Mouse (Mus musculus) liver, embryonic 14.5 days (tissue): ENCODE measurements around the gene Gm45062. TPM values are rescaled to one million over a fixed set of nuclear protein-coding genes. Genes with fewer than 3 reads are reported as not detected.
A peak's percentile ranks its signal among the peaks of the same experiment; 100 is the strongest.

Experiments
- ATAC-seq: fragments of 200-750 bp; cut with Nextera tagmentation; 2 replicates; pipeline ENCODE4 v1.8.0; 2017; ENCODE audit warnings: moderate number of reproducible peaks, mild to moderate bottlenecking, moderate library complexity; ENCODE audit not compliant: insufficient read depth
- DNase-seq, 3 experiments: peaks; one replicate each; pipeline ENCODE4 v3.0.0-alpha.2; 2012 to 2013; ENCODE audit warnings: low read depth in 3 of 3, low spot score in 3 of 3
- H3K27ac ChIP-seq: fragments of 300-500 bp; sonication (generic); 2 replicates; pipeline ENCODE4 v1.5.1; 2014; ENCODE audit warnings: moderate library complexity, mild to moderate bottlenecking, control low read depth, inconsistent platforms
- H3K27me3 ChIP-seq: fragments of 300-500 bp; sonication (generic); 2 replicates; pipeline ENCODE4 v1.6.1; 2014; ENCODE audit warnings: mild to moderate bottlenecking, low read length, moderate library complexity; ENCODE audit not compliant: control insufficient read depth, insufficient read depth
- H3K36me3 ChIP-seq: fragments of 300-500 bp; sonication (generic); replicated peaks from 2 replicates; pipeline ENCODE4 v1.6.1; 2014; ENCODE audit warnings: low read depth; ENCODE audit not compliant: control insufficient read depth, insufficient read depth
- H3K4me1 ChIP-seq, 2 experiments: fragments of 200-500 bp in 1 of 2; fragments of 300-500 bp in 1 of 2; sonication (generic) in 1 of 2; replicated peaks; 2 replicates each; pipeline ENCODE4 v1.6.1; 2012 to 2014; ENCODE audit warnings: antibody characterized with exemption in 1 of 2, inconsistent platforms in 1 of 2, low read length in 1 of 2; ENCODE audit not compliant: control insufficient read depth in 2 of 2, insufficient read depth in 2 of 2
- H3K4me2 ChIP-seq: fragments of 300-500 bp; sonication (generic); 2 replicates; pipeline ENCODE4 v1.6.1; 2014; ENCODE audit warnings: low read depth, mild to moderate bottlenecking, control low read depth, moderate library complexity
- H3K4me3 ChIP-seq, 2 experiments: fragments of 200-500 bp in 1 of 2; fragments of 300-500 bp in 1 of 2; sonication (generic) in 1 of 2; 2 replicates each; pipeline ENCODE4 v1.5.1; 2012 to 2014; ENCODE audit warnings: low read depth in 2 of 2, low read length in 2 of 2, mild to moderate bottlenecking in 2 of 2, control low read depth in 1 of 2, inconsistent platforms in 1 of 2, moderate library complexity in 1 of 2; ENCODE audit not compliant: insufficient read depth in 1 of 2
- H3K9ac ChIP-seq: fragments of 300-500 bp; sonication (generic); replicated peaks from 2 replicates; pipeline ENCODE4 v1.6.1; 2014; ENCODE audit warnings: mild to moderate bottlenecking, control low read depth, moderate library complexity
- H3K9me3 ChIP-seq: fragments of 300-500 bp; sonication (generic); 2 replicates; pipeline ENCODE4 v1.6.1; 2016; ENCODE audit warnings: low read length, mixed read lengths; ENCODE audit not compliant: control insufficient read depth
- CTCF ChIP-seq: IDR thresholded peaks from 2 replicates; pipeline ENCODE4 v1.5.1; 2016; ENCODE audit warnings: antibody characterized with exemption, low read depth, control low read depth
- EP300 ChIP-seq: IDR thresholded peaks from 2 replicates; pipeline ENCODE4 v1.6.1; 2016; ENCODE audit warnings: antibody characterized with exemption, low read depth
- WGBS: fragments of 180-500 bp; shearing (Covaris S2); extraction: QIAGEN DNeasy Blood & Tissue Kit; methylation state at CpG from one replicate; pipeline ENCODE4 v1.1.7; 2014; ENCODE audit not compliant: insufficient replicate concordance; 5-methylcytosine and 5-hydroxymethylcytosine counted together
- polyA plus RNA-seq, 2 experiments: library from polyadenylated mRNA; depleted of rRNA in 1 of 2; stranded (reverse) in 1 of 2; unstranded in 1 of 2; fragments of >200 nt; fragmentation: Nextera tagmentation in 1 of 2; extraction: Ambion mirVana in 1 of 2; gene quantifications; 2 replicates each; pipeline versions ENCODE4 v1.2.1 to v1.2.3; 2012 to 2014

Gm45062 gene
- polyA plus RNA-seq, 2 experiments: 0.86 to 1.9 TPM

DNA sequence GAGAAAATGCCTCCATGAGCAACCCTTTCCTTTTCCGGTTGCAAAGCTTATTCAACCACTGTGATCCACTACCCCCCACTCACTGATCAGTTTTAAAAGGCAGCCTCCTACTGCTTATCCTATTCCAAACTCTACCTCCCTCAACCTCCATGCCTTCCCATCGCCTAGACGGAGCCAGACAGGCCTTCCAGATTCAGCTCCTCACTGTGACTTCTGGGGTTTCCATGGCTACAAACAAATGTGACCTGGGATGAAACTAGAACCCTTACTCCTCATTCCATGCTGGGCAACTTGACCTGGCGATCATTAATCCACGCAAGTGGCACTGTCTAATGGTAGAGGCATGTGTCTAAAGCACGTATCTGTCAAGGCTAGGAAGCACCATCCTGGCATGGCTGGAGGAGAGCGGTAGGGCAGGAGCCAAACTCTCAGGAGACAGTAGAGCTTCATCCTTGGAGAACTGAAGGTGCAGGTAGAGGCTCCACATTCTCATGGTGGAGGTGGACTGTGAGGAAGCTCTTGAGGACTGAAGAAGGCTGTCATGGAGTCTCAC is 369.5 kb downstream of the Gm45062 start:
- Histone ChIP-seq H3K9ac (no peak overlapping the region), H3K36me3 (no peaks in the 10 kb centered on the region), H3K27ac (no peak overlapping the region), H3K9me3 (no peaks in the 10 kb centered on the region), H3K4me3 (no peak overlapping the region), H3K27me3 (no peaks in the 10 kb centered on the region), H3K4me2 (no peak overlapping the region), H3K4me1 (peaks cover 5 to 11% of the 10 kb centered on the region in 2 experiments; a peak in 2 of 4 replicates)
- DNase-seq (no peak), ATAC-seq (no peak)
- WGBS: 73% methylated on average over 7 of the region's 7 CpGs
- no peak for TF ChIP-seq EP300
- no peak for TF ChIP-seq CTCF

DNA sequence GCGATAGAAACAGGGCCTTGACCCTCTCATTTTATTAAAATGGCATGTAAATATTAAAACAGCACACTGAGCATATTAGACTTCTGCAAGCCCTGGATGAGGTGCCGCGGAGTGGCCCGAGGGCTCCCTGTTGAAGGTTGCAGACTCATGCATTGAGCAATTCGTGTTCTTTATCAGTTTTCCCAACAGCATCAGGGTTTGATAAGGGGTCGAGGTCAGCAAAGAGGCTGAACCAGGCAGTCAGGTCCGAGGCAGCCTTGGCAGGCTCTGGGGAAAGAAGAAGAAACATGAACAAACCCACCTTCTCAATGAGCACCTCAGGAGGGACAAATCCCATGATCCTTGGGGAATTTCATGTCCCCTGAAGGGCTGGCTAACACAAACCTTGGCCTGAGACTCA is 371.3 kb downstream of the Gm45062 start:
- Histone ChIP-seq H3K4me2 (no peak overlapping the region), H3K27ac (no peak overlapping the region), H3K4me1 (peaks cover 5 to 11% of the 10 kb centered on the region in 2 experiments; a peak in 2 of 4 replicates), H3K9me3 (no peaks in the 10 kb centered on the region), H3K9ac (no peak overlapping the region), H3K27me3 (no peaks in the 10 kb centered on the region), H3K4me3 (no peak overlapping the region), H3K36me3 (no peaks in the 10 kb centered on the region)
- no peak for TF ChIP-seq CTCF
- no peak for TF ChIP-seq EP300
- DNase-seq (no peak), ATAC-seq (no peak)
- 38% methylated on average over 7 of the region's 7 CpGs for WGBS

DNA sequence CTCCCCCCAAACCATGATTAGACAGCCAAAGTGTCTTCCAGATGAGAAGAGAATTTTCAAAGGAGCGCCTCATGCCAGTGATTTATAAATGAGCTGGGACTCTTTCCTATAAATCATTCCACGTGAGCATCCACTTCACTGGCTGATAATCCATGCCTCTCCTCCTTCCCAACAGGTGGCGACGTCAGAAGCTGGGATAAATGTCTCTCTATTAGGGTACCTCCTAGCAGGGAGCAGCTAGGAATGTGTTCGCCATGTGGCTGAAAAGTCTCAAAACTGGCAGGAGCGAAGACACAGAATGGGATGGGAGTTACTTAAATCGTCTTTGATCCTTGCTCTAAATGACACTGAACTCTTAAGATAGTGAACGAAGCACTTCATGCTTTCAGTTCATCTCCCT is 372.1 kb downstream of the Gm45062 start:
- 74% methylated on average over 8 of the region's 8 CpGs for WGBS
- Histone ChIP-seq H3K4me3 (no peak overlapping the region), H3K9ac (no peak overlapping the region), H3K27me3 (no peaks in the 10 kb centered on the region), H3K36me3 (no peaks in the 10 kb centered on the region), H3K4me1 (peaks cover 5 to 11% of the 10 kb centered on the region in 2 experiments; a peak in 2 of 4 replicates), H3K9me3 (no peaks in the 10 kb centered on the region), H3K27ac (no peak overlapping the region), H3K4me2 (no peak overlapping the region)
- DNase-seq (no peak), ATAC-seq (no peak)
- TF ChIP-seq EP300 (no peak), CTCF (no peak)

DNA sequence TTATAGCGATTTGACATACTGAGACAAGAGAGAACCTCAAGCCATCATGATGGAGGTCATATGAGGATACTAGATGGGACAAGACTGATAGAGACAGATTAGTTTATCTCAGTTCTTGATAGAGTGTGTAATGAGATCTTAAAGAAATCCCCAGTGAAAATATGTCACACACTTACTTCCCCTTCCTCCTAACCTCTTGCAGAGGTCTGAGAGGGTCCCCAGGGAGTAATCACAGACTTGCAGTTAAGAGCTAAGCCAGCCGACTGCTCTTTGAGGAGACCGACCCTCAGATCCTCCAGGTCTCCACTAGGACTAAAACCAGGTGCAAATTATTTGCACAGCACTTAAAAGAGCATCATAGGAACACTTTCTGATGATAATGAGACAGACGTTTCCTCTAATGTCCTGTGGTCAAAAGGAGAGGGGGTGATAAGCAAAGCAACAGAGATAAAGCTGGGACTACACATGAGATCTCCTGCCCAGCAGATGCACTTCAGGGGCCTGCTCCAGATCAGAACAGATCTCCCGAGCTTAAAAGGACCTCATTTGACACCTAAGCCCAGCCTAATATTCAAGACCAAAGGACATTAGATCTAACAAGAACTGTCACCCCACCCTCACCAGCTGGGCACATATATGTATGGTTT is 372.9 kb downstream of the Gm45062 start:
- DNase-seq: no peak
- TF ChIP-seq CTCF (no peak), EP300 (no peak; the same call in 1 of the 2 replicates)
- peak; percentile 45; the same call in 1 of the 2 replicates for ATAC-seq
- H3K9me3 ChIP-seq: no peaks in the 10 kb centered on the region
- H3K4me2 ChIP-seq: no peak overlapping the region
- H3K27ac ChIP-seq: no peak overlapping the region
- no peaks in the 10 kb centered on the region for H3K27me3 ChIP-seq
- H3K4me3 ChIP-seq: no peak overlapping the region
- H3K36me3 ChIP-seq: no peaks in the 10 kb centered on the region
- H3K9ac ChIP-seq: no peak overlapping the region
- WGBS: 19% methylated on average over 5 of the region's 5 CpGs
- H3K4me1 ChIP-seq: peaks cover 5 to 11% of the 10 kb centered on the region in 2 experiments; a peak in 2 of 4 replicates

DNA sequence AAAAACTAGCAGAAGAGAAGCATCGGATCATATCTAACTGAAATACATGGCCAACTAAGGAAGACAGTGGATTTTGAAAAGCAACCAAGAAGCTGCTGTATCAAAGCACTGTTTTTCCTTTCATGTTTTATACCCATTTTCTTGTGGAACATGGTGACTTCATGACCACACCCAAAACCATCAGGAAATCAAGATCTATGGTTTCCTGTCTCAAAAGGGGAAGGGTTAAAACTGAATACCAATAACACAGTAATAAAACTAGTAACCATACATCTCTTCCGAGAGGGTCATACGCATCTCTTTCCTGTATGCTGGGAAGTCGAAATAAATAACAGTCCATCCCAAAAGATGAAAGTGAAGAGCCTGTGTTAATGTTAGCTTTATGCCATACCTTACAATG is 373.5 kb downstream of the Gm45062 start:
- ATAC-seq: no peak
- Histone ChIP-seq H3K36me3 (no peaks in the 10 kb centered on the region), H3K9ac (no peak overlapping the region), H3K4me1 (peaks cover 5 to 11% of the 10 kb centered on the region in 2 experiments; a peak in 2 of 4 replicates), H3K27me3 (no peaks in the 10 kb centered on the region), H3K9me3 (no peaks in the 10 kb centered on the region), H3K27ac (no peak overlapping the region), H3K4me3 (no peak overlapping the region), H3K4me2 (no peak overlapping the region)
- WGBS: 49% methylated on average over 4 of the region's 4 CpGs
- DNase-seq: no peak
- TF ChIP-seq CTCF (no peak), EP300 (no peak)
